Mouse (Mus musculus) gastrocnemius, postnatal 36 days (tissue): ENCODE measurements around the gene Matn1. TPM values are rescaled to one million over a fixed set of nuclear protein-coding genes. Genes with fewer than 3 reads are reported as not detected.

ENCODE experiments used
- DNase-seq, 2 experiments: peaks; one replicate each; pipeline ENCODE4 v3.0.0; 2022
- intact Hi-C: fragments of 180-260 bp; cut with DNase I; formaldehyde crosslinking; loops from one replicate; pipeline ENCODE4 v1.15.1; 2025
- total RNA-seq, 2 experiments: library from RNA; stranded (reverse); gene quantifications; 2 replicates each; pipeline ENCODE4 v1.2.3; 2021

The Matn1 gene
- total RNA-seq, 2 experiments from 2014 or later = not detected

- intact Hi-C loops = no loop called here
- no peak for DNase-seq
These were observed 29.4 kb downstream of the Matn1 start for GRCm38 (mm10) chr4:130973332-130974263.

GRCm38 (mm10) chr4:130978981-130979380, 34.8 kb downstream of the Matn1 start:
- intact Hi-C loops = no loop called here
- DNase-seq = peak; percentile 20 to 28

- DNase-seq = no peak
- intact Hi-C loops = no loop called here
These were observed 40.4 kb downstream of the Matn1 start for GRCm38 (mm10) chr4:130984416-130985182.

- intact Hi-C loops = no loop called here
These were observed 42.9 kb downstream of the Matn1 start for GRCm38 (mm10) chr4:130987046-130987445.

GRCm38 (mm10) chr4:130988219-130988839, 44.1 kb downstream of the Matn1 start:
- no peak for DNase-seq
- intact Hi-C loops = no loop called here

More at GRCm38 (mm10) chr4:130987046-130987445, 42.9 kb downstream of the Matn1 start:
- no peak for DNase-seq

GRCm38 (mm10) chr4:130989146-130989545, 45.0 kb downstream of the Matn1 start:
- intact Hi-C loops = no loop called here
- no peak for DNase-seq

- intact Hi-C loops = no loop called here
- no peak for DNase-seq
These were observed 46.8 kb downstream of the Matn1 start for GRCm38 (mm10) chr4:130990966-130991365.

- intact Hi-C loops = no loop called here
- no peak for DNase-seq
These were observed 50.4 kb downstream of the Matn1 start for GRCm38 (mm10) chr4:130994556-130994955.

- DNase-seq = no peak
- intact Hi-C loops = no loop called here
These were observed 55.8 kb downstream of the Matn1 start for GRCm38 (mm10) chr4:130999744-131000527.

GRCm38 (mm10) chr4:131000614-131001178, 56.5 kb downstream of the Matn1 start:
- intact Hi-C loops = no loop called here
- DNase-seq = no peak

Other genes with a start within 250 kb of the Matn1 start
- 10 to 100 TPM in 1 of 2 experiments, 1 to 10 TPM in 1; 8.4 to 14.2 TPM for gene Sdc3, start 151.8 kb upstream of the Matn1 start, total RNA-seq
- 1 to 10 TPM; 4.4 to 7.9 TPM for gene Laptm5, start 31.3 kb upstream of the Matn1 start, total RNA-seq